Mouse (Mus musculus): ENCODE measurements around the gene Zfp846. TPM values are rescaled to one million over a fixed set of nuclear protein-coding genes. Genes with fewer than 3 reads are reported as not detected.

The Zfp846 gene
- polyA plus RNA-seq, 1 experiment from 2014 or later = 34.8 TPM

- H3K9me3 ChIP-seq (replicated peaks) = no peaks in the 10 kb centered on the region
- peaks cover 26% of the 10 kb centered on the region for H3K36me3 ChIP-seq
- no peaks in the 10 kb centered on the region for H3K27me3 ChIP-seq
- 27% methylated on average over 6 of the region's 6 CpGs for WGBS
- H3K4me1 ChIP-seq = peaks cover 31% of the 10 kb centered on the region
- H3K4me3 ChIP-seq = peak overlapping the region; percentile 88
- peak overlapping the region; percentile 88 for H3K9ac ChIP-seq
- ATAC-seq (ENCODE audit: low FRiP score) = no peak
- 0 out of 2 replicates have a peak overlapping the region, but pooled peaks have one; percentile 93 for H3K27ac ChIP-seq
- peak overlapping the region; percentile 98 for H3K4me2 ChIP-seq (replicated peaks)
Observed at GRCm38 (mm10) chr9:20641501-20641900, 60.4 kb downstream of the Zfp846 start.

- WGBS = under 1% methylated on average over 51 of the region's 51 CpGs
- H3K36me3 ChIP-seq = peaks cover 28% of the 10 kb centered on the region
- peak within 1 kb of the TSS; percentile 98 for H3K4me2 ChIP-seq (replicated peaks)
- H3K27me3 ChIP-seq = no peaks in the 10 kb centered on the region
- peak within 1 kb of the TSS; percentile 88 for H3K9ac ChIP-seq
- H3K27ac ChIP-seq = peak within 1 kb of the TSS; percentile 93
- peak; percentile 92 for ATAC-seq (ENCODE audit: low FRiP score)
- H3K4me1 ChIP-seq = peaks cover 31% of the 10 kb centered on the region
- no peaks in the 10 kb centered on the region for H3K9me3 ChIP-seq (replicated peaks)
- H3K4me3 ChIP-seq = peak within 1 kb of the TSS; percentile 88
Observed at GRCm38 (mm10) chr9:20642101-20642895, 61.2 kb downstream of the Zfp846 start, which contains the start of gene Ubl5. Ubl5 (plus strand) TSS chr9:20642878.

GRCm38 (mm10) chr9:20642896-20643466 lies 61.9 kb downstream of the Zfp846 start:
- H3K27me3 ChIP-seq = no peaks in the 10 kb centered on the region
- 1% methylated on average over 30 of the region's 30 CpGs for WGBS
- ATAC-seq (ENCODE audit: low FRiP score) = peak; percentile 86
- no peaks in the 10 kb centered on the region for H3K9me3 ChIP-seq (replicated peaks)
- H3K27ac ChIP-seq = peak overlapping the region; percentile 93
- H3K4me3 ChIP-seq = peak overlapping the region; percentile 88
- H3K4me2 ChIP-seq (replicated peaks) = peak overlapping the region; percentile 98
- H3K9ac ChIP-seq = peak overlapping the region; percentile 88
- peaks cover 30% of the 10 kb centered on the region for H3K36me3 ChIP-seq
- peaks cover 31% of the 10 kb centered on the region for H3K4me1 ChIP-seq

GRCm38 (mm10) chr9:20643781-20644180 lies 62.7 kb downstream of the Zfp846 start:
- Histone ChIP-seq H3K27me3 (no peaks in the 10 kb centered on the region), H3K4me3 (peak overlapping the region; percentile 88), H3K36me3 (peaks cover 30% of the 10 kb centered on the region), H3K9ac (peak overlapping the region; percentile 88), H3K4me1 (peaks cover 31% of the 10 kb centered on the region), H3K4me2 (replicated peaks) (peak overlapping the region; percentile 98), H3K9me3 (replicated peaks) (no peaks in the 10 kb centered on the region), H3K27ac (peak overlapping the region; percentile 93; the same call in 1 of the 2 replicates)
- 11% methylated on average over 13 of the region's 13 CpGs for WGBS
- ATAC-seq (ENCODE audit: low FRiP score) = no peak

- peak within 1 kb of the TSS; percentile 93 for H3K27ac ChIP-seq
- H3K36me3 ChIP-seq = peaks cover 32% of the 10 kb centered on the region
- WGBS = under 1% methylated on average over 43 of the region's 43 CpGs
- peak; percentile 30 for ATAC-seq (ENCODE audit: low FRiP score)
- no peaks in the 10 kb centered on the region for H3K27me3 ChIP-seq
- H3K9me3 ChIP-seq (replicated peaks) = no peaks in the 10 kb centered on the region
- H3K9ac ChIP-seq = peak within 1 kb of the TSS; percentile 88
- H3K4me2 ChIP-seq (replicated peaks) = peak within 1 kb of the TSS; percentile 98
- H3K4me1 ChIP-seq = peaks cover 31% of the 10 kb centered on the region
- peak within 1 kb of the TSS; percentile 88 for H3K4me3 ChIP-seq
Observed at GRCm38 (mm10) chr9:20644360-20645081, 63.4 kb downstream of the Zfp846 start, which contains the start of gene Fbxl12. Fbxl12 (minus strand) TSS chr9:20644767.

- Histone ChIP-seq H3K4me3 (peak overlapping the region; percentile 88), H3K4me2 (replicated peaks) (peak overlapping the region; percentile 98), H3K4me1 (peaks cover 31% of the 10 kb centered on the region), H3K9me3 (replicated peaks) (no peaks in the 10 kb centered on the region), H3K27me3 (no peaks in the 10 kb centered on the region), H3K9ac (peak overlapping the region; percentile 88), H3K27ac (peak overlapping the region; percentile 83), H3K36me3 (peaks cover 32% of the 10 kb centered on the region)
- no peak for ATAC-seq (ENCODE audit: low FRiP score)
- 6% methylated on average over 17 of the region's 17 CpGs for WGBS
Observed at GRCm38 (mm10) chr9:20645121-20645520, 64.0 kb downstream of the Zfp846 start.

GRCm38 (mm10) chr9:20651602-20652259 lies 70.6 kb downstream of the Zfp846 start, which contains the start of gene Pin1:
Pin1 (plus strand) TSS chr9:20652095.
- Histone ChIP-seq H3K36me3 (peaks cover 48% of the 10 kb centered on the region), H3K9me3 (replicated peaks) (no peaks in the 10 kb centered on the region), H3K4me1 (peaks cover 32% of the 10 kb centered on the region), H3K4me3 (peak within 1 kb of the TSS; percentile 92), H3K27ac (peak within 1 kb of the TSS; percentile 68), H3K9ac (peak within 1 kb of the TSS; percentile 89), H3K27me3 (no peaks in the 10 kb centered on the region), H3K4me2 (replicated peaks) (peak within 1 kb of the TSS; percentile 83)
- ATAC-seq (ENCODE audit: low FRiP score) = peak; percentile 100
- WGBS = under 1% methylated on average over 45 of the region's 45 CpGs

- peak overlapping the region; percentile 92 for H3K4me3 ChIP-seq
- peaks cover 32% of the 10 kb centered on the region for H3K4me1 ChIP-seq
- no peaks in the 10 kb centered on the region for H3K27me3 ChIP-seq
- peak overlapping the region; percentile 83 for H3K4me2 ChIP-seq (replicated peaks)
- ATAC-seq (ENCODE audit: low FRiP score) = no peak; the same call in 1 of the 2 replicates
- peak overlapping the region; percentile 89 for H3K9ac ChIP-seq
- 0% methylated on average over 25 of the region's 25 CpGs for WGBS
- no peak overlapping the region; the same call in 1 of the 2 replicates for H3K27ac ChIP-seq
- no peaks in the 10 kb centered on the region for H3K9me3 ChIP-seq (replicated peaks)
- H3K36me3 ChIP-seq = peaks cover 48% of the 10 kb centered on the region
Observed at GRCm38 (mm10) chr9:20652260-20652658, 71.2 kb downstream of the Zfp846 start.

GRCm38 (mm10) chr9:20653859-20654258 lies 72.8 kb downstream of the Zfp846 start:
- no peak overlapping the region for H3K27ac ChIP-seq
- H3K9ac ChIP-seq = no peak overlapping the region
- no peaks in the 10 kb centered on the region for H3K27me3 ChIP-seq
- H3K4me1 ChIP-seq = peaks cover 32% of the 10 kb centered on the region
- H3K4me3 ChIP-seq = no peak overlapping the region
- no peak for ATAC-seq (ENCODE audit: low FRiP score)
- H3K4me2 ChIP-seq (replicated peaks) = peak overlapping the region; percentile 83; the same call in 1 of the 2 replicates
- peaks cover 49% of the 10 kb centered on the region for H3K36me3 ChIP-seq
- 92% methylated on average over 3 of the region's 3 CpGs for WGBS
- H3K9me3 ChIP-seq (replicated peaks) = no peaks in the 10 kb centered on the region
